Mouse (Mus musculus) brain, embryonic 14.5 days (tissue): Measurements from ENCODE around the gene Zfp536.

Source experiments
- CTCF ChIP-seq: fragments of 200-500 bp; IDR thresholded peaks from 2 replicates; pipeline ENCODE4 v1.5.1; 2012; ENCODE audit warnings: inconsistent platforms, mild to moderate bottlenecking, moderate library complexity, borderline replicate concordance; ENCODE audit not compliant: insufficient read depth, insufficient read length; ENCODE audit errors: extremely low read depth
- POLR2A ChIP-seq: fragments of 200-500 bp; IDR thresholded peaks from 2 replicates; pipeline ENCODE4 v1.6.1; 2012; ENCODE audit warnings: mild to moderate bottlenecking, inconsistent platforms, borderline replicate concordance; ENCODE audit not compliant: poor library complexity, insufficient read depth, insufficient read length, severe bottlenecking; ENCODE audit errors: extremely low read depth

GRCm38 (mm10) chr7:37809908-37810307 is 36.5 kb upstream of the Zfp536 start:
- TF ChIP-seq POLR2A (no peak), CTCF (no peak)
